Mouse (Mus musculus) C3H10T1/2 (cell line): ENCODE data around the gene Cmtm3. TPM values are rescaled to one million over a fixed set of nuclear protein-coding genes. Genes with fewer than 3 reads are reported as not detected.

Experiments used
- polyA plus RNA-seq, 2 experiments: library from polyadenylated mRNA; unstranded; fragments of >200 nt; fragmentation: generic; extraction: Trizol; gene quantifications; one replicate each; pipeline ENCODE4 v1.2.1; 2012; ENCODE audit warnings: missing spikeins in 2 of 2

Cmtm3 gene
- 100 to 1,000 TPM in 1 of 2 experiments, 10 to 100 TPM in 1; 31.0 to 123 TPM for polyA plus RNA-seq

GRCm38 (mm10) chr8:104339229-104339982 lies at the start of gene Cmtm3:
TSS of gene Cmtm3 (plus strand) at chr8:104339410.

GRCm38 (mm10) chr8:104293081-104293480 lies 46.1 kb upstream of the Cmtm3 start, which contains the start of gene Cmtm2a:
TSS of gene Cmtm2a (minus strand) at chr8:104293181.

GRCm38 (mm10) chr8:104309441-104310155 lies 29.6 kb upstream of the Cmtm3 start, which contains the start of the genes Gm45711 and Cmtm1:
TSS of gene Gm45711 (minus strand) at chr8:104310081.
TSS of gene Cmtm1 (minus strand) at chr8:104310145.

GRCm38 (mm10) chr8:104321267-104321666 lies 17.9 kb upstream of the Cmtm3 start, which contains the start of gene Gm11020:
TSS of gene Gm11020 (plus strand) at chr8:104321567.

GRCm38 (mm10) chr8:104321930-104322329 lies 17.3 kb upstream of the Cmtm3 start, which contains the start of gene Cmtm2b:
TSS of gene Cmtm2b (plus strand) at chr8:104322230.

GRCm38 (mm10) chr8:104395703-104396357 lies 56.6 kb downstream of the Cmtm3 start, which contains the start of gene Cmtm4:
TSS of gene Cmtm4 (minus strand) at chr8:104395807.

Other genes with a start within 250 kb of the Cmtm3 start
- under 1 TPM; 0.01 to 0.06 TPM for gene Cdh5, start 237.8 kb upstream of the Cmtm3 start, polyA plus RNA-seq
- gene Bean1, start 169.0 kb upstream of the Cmtm3 start, polyA plus RNA-seq = under 1 TPM; 0.12 to 0.20 TPM
- 10 to 100 TPM in 1 of 2 experiments, 1 to 10 TPM in 1; 6.6 to 16.1 TPM for gene Tk2, start 90.9 kb upstream of the Cmtm3 start, polyA plus RNA-seq
- gene Cklf, start 88.5 kb upstream of the Cmtm3 start, polyA plus RNA-seq = 10 to 100 TPM in 1 of 2 experiments, 1 to 10 TPM in 1; 4.1 to 12.2 TPM
- gene Cmtm2a, start 46.2 kb upstream of the Cmtm3 start, polyA plus RNA-seq = not detected
- gene Gm45711, start 29.3 kb upstream of the Cmtm3 start, polyA plus RNA-seq = not detected
- not detected for gene Cmtm1, start 29.3 kb upstream of the Cmtm3 start, polyA plus RNA-seq
- not detected for gene Gm11020, start 17.8 kb upstream of the Cmtm3 start, polyA plus RNA-seq
- gene Cmtm2b, start 17.2 kb upstream of the Cmtm3 start, polyA plus RNA-seq = not detected
- gene Cmtm4, start 56.4 kb downstream of the Cmtm3 start, polyA plus RNA-seq = 1 to 10 TPM; 4.0 to 7.7 TPM
- 10 to 100 TPM in 1 of 2 experiments, 1 to 10 TPM in 1; 2.8 to 28.7 TPM for gene Dync1li2, start 103.6 kb downstream of the Cmtm3 start, polyA plus RNA-seq
- gene Terb1, start 170.5 kb downstream of the Cmtm3 start, polyA plus RNA-seq = not detected
- gene Nae1, start 195.2 kb downstream of the Cmtm3 start, polyA plus RNA-seq = 1 to 10 TPM; 1.5 to 9.5 TPM
- under 1 TPM; 0.09 to 0.51 TPM for gene Car7, start 195.3 kb downstream of the Cmtm3 start, polyA plus RNA-seq